Mouse (Mus musculus): ENCODE results near the gene Fancd2.

DNA sequence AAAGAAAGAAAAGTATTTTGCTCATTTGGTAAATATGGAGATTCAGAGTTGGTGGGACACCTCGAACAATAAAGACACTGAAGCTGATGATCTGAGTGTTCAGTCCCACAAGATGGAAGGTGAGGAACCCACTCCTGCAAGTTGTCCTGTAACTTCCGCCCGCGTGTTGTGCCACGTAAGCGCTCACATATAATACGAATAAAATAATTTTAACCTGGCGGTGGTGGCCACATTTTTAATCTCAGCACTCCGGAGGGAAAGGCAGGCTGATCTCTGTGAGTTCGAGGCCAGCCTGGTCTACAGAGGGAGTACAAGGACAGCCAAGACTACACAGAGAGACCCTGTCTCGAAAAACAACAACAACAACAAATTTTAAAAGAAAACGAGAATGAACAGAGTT is 72.5 kb downstream of the Fancd2 start:
- TF ChIP-seq CTCF (IDR thresholded peaks at IDR 0.05; ENCODE audit: low read depth, low read length) (no peak), POLR2A (IDR thresholded peaks at IDR 0.05; ENCODE audit: extremely low read depth, insufficient read depth, low read length) (no peak)

Data from liver, adult 2 months (tissue).